24 mouse cellular contexts compared by ENCODE assay signal in the genomic region with DNA sequence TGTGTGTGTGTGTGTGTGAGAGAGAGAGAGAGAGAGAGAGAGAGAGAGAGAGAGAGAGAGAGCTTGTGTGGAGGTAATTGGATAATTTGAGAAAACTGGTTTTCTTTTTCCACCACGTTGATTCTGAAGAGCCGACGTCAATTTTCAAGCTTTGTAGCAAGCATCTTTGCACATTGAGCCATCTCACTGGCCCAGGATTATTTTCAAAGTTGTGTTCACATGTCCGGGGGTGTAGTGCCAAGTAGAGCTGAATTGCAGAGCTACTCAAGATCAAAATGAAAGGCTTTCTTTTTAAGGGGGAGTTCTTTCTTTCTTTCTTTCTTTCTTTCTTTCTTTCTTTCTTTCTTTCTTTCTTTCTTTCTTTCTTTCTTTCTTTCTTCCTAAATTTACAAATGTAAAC.
DNase-seq lines count a peak whose midpoint lies in the region; ATAC-seq and TF ChIP-seq lines count a peak whose summit lies in the region.
"Had no signal": no experiment of that assay in that cellular context is flagged by ENCODE, and none has a peak within 500 bp of the region (broad histone marks: within the 10 kb centered on the region; RNA-seq: fewer than 3 reads in every experiment).

No protein-coding gene starts in this region.

- DNase-seq in frontal cortex, postnatal 14 days (ENCODE audit: low spot score in 2 of 2) = no peak
- DNase-seq in layer of hippocampus, adult 2 months (ENCODE audit: low spot score in 2 of 2) = no peak
- no peak for DNase-seq in layer of hippocampus, adult 9-11 months
- peak; percentile 24 to 51 for DNase-seq in right cerebral cortex, adult 2 months (ENCODE audit: low spot score in 2 of 2)
- DNase-seq in right cerebral cortex, postnatal 14 days = no peak
- DNase-seq: adrenal gland, adult 8-10 months; adrenal gland, postnatal 36 days; cerebellum, adult 11 months; cerebellum, adult 2 months; cerebellum, adult 9-11 months; cerebellum, postnatal 25 days; forebrain, postnatal 0 days; gastrocnemius, postnatal 25 days; heart, adult 2 months; heart, postnatal 14 days had no signal

- H3K27ac ChIP-seq in layer of hippocampus, adult 2 months = 0 out of 2 replicates have a peak overlapping the region, but pooled peaks have one; percentile 23
- H3K27ac ChIP-seq: embryonic facial prominence, embryonic 12.5 days; embryonic facial prominence, embryonic 15.5 days; heart, adult 2 months; heart, embryonic 10.5 days; heart, embryonic 13.5 days; hindbrain, embryonic 12.5 days; hindbrain, embryonic 15.5 days had no signal

- peak; percentile 69 for ATAC-seq in frontal cortex, adult (ENCODE audit: low TSS enrichment)
- ATAC-seq: activated CD4-positive, CD25-positive, alpha-beta regulatory T cell, adult 4 months; forebrain, embryonic 14.5 days; forebrain, postnatal 0 days had no signal

- H3K4me3 ChIP-seq in layer of hippocampus, adult 2 months = no peak overlapping the region
- H3K4me3 ChIP-seq: embryonic facial prominence, embryonic 12.5 days; embryonic facial prominence, embryonic 15.5 days; heart, adult 2 months; heart, embryonic 10.5 days; heart, embryonic 13.5 days; hindbrain, embryonic 12.5 days; hindbrain, embryonic 15.5 days had no signal

- no peak for TF ChIP-seq CTCF in layer of hippocampus, adult 2 months (conservative IDR thresholded peaks at IDR 0.05)

Comparison
In these comparisons a context has a peak if more than half of its experiments do, and no peak if none do; other contexts are left out.
1. DNase-seq: peak in right cerebral cortex, adult 2 months (2 of 2); none in frontal cortex, postnatal 14 days (0 of 2), layer of hippocampus, adult 2 months (0 of 2), layer of hippocampus, adult 9-11 months (single experiment) and right cerebral cortex, postnatal 14 days (single experiment).